Mouse (Mus musculus) C2C12 (cell line): Measurements from ENCODE around the gene Sptb.

ENCODE experiments used
- CEBPB ChIP-seq: IDR thresholded peaks from one replicate; pipeline ENCODE4 v1.6.1; 2011; ENCODE audit warnings: low read depth, mild to moderate bottlenecking, control low read depth, moderate library complexity
- CTCF ChIP-seq: IDR thresholded peaks from one replicate; pipeline ENCODE4 v1.5.1; 2011; ENCODE audit not compliant: control insufficient read depth, insufficient read depth, insufficient read length
- FOSL1 ChIP-seq: IDR thresholded peaks from one replicate; pipeline ENCODE4 v1.8.0; 2011; ENCODE audit warnings: mild to moderate bottlenecking, low read length; ENCODE audit not compliant: poor library complexity, insufficient read depth, severe bottlenecking
- MYOD1 ChIP-seq: IDR thresholded peaks from one replicate; pipeline ENCODE4 v1.6.1; 2011; ENCODE audit warnings: low read depth; ENCODE audit not compliant: control insufficient read depth, insufficient read length
- MYOG ChIP-seq: IDR thresholded peaks from one replicate; pipeline ENCODE4 v1.6.1; 2011; ENCODE audit not compliant: control insufficient read depth, insufficient read length; ENCODE audit errors: extremely low read depth
- USF1 ChIP-seq: IDR thresholded peaks from one replicate; pipeline ENCODE4 v1.6.1; 2011; ENCODE audit warnings: low read depth, mild to moderate bottlenecking, control low read depth, moderate library complexity

DNA sequence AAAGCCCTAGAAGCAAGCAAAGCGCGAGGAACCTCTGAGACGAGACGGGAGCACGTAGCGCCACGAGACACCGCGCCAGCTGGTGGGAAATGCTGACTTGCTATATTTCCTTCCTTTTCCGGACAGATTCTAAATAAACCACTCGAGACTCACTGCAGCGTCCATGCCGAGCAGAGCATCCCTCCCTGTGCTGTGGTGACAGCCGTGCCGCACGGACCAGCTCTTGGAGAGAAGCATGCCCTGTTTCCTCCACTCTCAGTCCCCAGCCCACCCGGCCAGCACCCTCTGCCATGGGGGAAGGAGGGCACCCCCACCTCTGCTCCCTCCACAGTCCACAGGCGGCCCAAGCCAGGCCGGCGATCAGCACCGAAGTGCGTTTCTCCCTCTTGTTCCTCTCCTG lies 33.9 kb downstream of the Sptb start:
- TF ChIP-seq CTCF, result no peak
- no peak for TF ChIP-seq MYOG
- no peak for TF ChIP-seq FOSL1
- TF ChIP-seq USF1, result no peak
- no peak for TF ChIP-seq CEBPB
- TF ChIP-seq MYOD1, result no peak
